Mouse (Mus musculus): ENCODE results near the gene Scd2.

GRCm38 (mm10) chr19:44277931-44278330 is 15.5 kb upstream of the Scd2 start:
- no peak for TF ChIP-seq EP300 (IDR thresholded peaks at IDR 0.05; ENCODE audit: low read depth)
- no peak for TF ChIP-seq CTCF (IDR thresholded peaks at IDR 0.05; ENCODE audit: low read depth)
